Mouse (Mus musculus) brain, embryonic 14.5 days (tissue): Measurements from ENCODE around the gene Cdhr5. TPM values are rescaled to one million over a fixed set of nuclear protein-coding genes. Genes with fewer than 3 reads are reported as not detected.
"Not testable (repeated sequence)": the region's sequence is repeated elsewhere in the genome, so short reads cannot be mapped to it uniquely, and the experiment has no call there.

Experiments used
- DNase-seq: peaks from one replicate; pipeline ENCODE4 v3.0.0-alpha.2; 2011; ENCODE audit warnings: low read depth
- CTCF ChIP-seq: fragments of 200-500 bp; IDR thresholded peaks from 2 replicates; pipeline ENCODE4 v1.5.1; 2012; ENCODE audit warnings: inconsistent platforms, mild to moderate bottlenecking, moderate library complexity, borderline replicate concordance; ENCODE audit not compliant: insufficient read depth, insufficient read length; ENCODE audit errors: extremely low read depth
- POLR2A ChIP-seq: fragments of 200-500 bp; IDR thresholded peaks from 2 replicates; pipeline ENCODE4 v1.6.1; 2012; ENCODE audit warnings: mild to moderate bottlenecking, inconsistent platforms, borderline replicate concordance; ENCODE audit not compliant: poor library complexity, insufficient read depth, insufficient read length, severe bottlenecking; ENCODE audit errors: extremely low read depth
- polyA plus RNA-seq: library from polyadenylated mRNA; depleted of rRNA; stranded (reverse); fragments of >200 nt; gene quantifications from 2 replicates; pipeline ENCODE4 v1.2.3, GENCODE M21; 2012

Gene Cdhr5
- polyA plus RNA-seq, 1 experiment, result 0.04 TPM

DNA sequence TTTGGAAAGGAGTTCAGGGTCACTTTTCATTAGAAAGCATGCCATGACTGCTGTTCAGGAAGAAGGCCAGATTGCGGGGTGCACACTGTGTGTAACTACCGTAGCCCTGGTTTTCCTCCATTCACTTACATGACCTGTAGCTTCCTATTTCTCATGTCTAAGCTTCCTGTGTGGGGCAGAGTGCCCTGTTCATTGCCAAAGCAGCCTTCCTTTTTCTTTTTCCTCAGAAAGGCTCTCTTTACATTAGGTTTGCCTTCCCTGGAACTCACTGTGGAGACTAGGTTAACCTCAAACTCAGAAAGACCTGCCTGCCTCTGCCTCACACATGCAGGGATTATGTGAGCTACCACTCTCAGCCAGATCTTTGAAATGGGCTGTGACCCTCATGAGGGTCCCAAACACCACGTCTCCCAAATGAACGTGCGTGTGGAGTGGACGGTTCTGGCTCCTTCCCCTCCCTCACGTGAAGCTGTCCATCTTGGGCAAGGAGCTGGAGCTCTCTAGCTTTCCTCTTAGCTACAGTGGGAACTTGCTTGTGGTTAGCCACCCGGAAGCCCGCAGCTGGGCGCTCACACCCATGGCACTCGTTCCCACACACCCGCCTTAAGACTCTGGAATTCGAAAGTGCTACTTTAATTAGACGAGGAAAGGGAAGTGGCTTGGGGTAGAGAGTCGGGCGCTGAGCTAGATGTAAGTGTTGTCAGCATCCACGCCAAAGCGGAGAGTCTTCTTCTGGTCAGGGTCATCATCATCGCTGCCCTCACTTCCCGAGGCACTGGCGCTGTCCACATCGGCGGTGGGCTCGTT, 7.9 kb downstream of the Cdhr5 start:
- TF ChIP-seq POLR2A, result no peak
- TF ChIP-seq CTCF, result no peak
- DNase-seq, result no peak

DNA sequence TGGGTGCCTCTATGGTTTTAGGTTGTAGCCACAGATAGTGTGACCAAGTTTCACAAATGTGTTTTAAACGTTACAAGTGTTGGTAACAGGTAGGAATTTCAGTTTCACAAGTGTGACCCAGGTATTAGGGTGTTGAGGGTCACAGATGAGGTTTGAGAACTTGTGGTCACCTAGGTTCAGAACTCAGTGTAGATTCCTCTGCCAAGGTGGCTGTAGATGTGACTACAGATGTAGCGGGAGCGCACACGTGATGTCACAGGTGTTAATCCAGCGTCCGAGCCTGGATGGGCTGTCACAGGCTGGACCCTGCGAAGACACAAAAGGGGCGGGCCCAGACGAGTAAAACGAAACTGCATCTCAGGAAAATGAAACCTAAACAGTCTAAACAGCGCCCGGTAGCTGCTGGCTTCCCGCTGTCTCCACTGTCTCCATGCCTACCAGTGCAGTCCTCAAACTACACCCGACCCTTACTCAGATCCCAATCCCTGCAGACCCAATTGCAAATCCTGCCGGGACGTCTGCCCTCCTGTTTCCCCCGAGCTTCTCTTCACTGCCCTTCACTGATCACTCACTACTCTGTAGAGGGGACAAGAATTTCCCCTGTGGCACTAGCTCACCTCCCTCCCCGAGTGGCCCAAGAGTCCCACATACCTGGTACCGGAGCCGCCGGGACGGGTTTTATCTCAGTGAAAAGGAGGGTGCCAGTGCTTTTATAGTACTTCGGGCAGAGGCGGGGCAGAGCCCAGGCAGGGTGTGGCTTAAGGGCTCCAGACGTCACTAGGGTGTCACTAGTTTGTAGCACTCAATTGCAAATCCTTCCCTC, 10.6 kb downstream of the Cdhr5 start, which contains the start of gene Irf7:
Gene Irf7 (minus strand): TSS at position 743 of the 823 bp plus-strand sequence.
- peak; percentile 22 for DNase-seq
- no peak for TF ChIP-seq CTCF

DNA sequence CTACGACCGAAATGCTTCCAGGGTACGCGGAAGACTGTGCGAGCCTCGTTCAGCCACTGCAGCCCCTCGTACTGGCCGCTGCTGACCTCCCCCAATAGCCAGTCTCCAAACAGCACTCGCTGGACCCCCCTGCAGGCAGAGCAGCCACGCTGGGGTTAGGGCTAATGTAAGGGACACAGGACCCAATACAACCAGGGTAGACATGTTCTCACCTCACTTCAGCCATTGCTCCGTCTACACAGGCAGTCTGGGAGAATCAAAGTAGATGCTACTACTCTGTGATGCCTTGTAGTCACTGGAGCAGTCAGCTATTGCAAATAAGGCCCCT, 11.2 kb downstream of the Cdhr5 start:
- no peak for TF ChIP-seq CTCF
- no peak for TF ChIP-seq POLR2A
- DNase-seq, result no peak

DNA sequence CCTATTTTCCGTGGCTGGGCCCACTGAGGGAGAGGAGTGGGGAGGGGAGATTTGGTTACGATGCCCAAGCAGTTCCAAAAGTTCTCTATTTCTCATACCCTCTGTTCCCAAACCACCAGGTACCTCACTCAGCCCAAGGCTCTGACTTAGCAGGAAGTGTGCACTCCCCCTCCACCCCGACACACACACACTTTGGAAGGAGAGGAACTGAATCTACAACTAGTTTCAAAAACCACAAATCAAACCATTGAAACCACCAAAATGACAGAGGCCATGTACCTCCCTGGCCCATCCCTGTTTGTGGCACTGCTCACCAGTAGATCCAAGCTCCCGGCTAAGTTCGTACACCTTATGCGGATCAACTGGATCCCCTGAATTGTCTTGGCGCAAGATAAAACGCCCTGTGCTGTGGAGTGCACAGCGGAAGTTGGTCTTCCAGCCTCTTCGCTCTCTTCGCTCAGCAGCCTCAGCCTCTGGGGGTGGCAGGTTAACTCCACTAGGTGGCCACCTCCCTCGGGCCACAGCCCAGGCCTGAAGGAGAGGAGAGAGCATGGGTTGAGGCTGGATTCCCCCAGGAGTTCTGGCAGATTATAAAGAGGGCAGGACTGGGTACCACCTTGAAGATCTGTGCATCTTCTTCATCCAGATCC, 11.7 kb downstream of the Cdhr5 start:
- TF ChIP-seq POLR2A, result no peak
- TF ChIP-seq CTCF, result peak; percentile 49; the same call in 1 of the 2 replicates

DNA sequence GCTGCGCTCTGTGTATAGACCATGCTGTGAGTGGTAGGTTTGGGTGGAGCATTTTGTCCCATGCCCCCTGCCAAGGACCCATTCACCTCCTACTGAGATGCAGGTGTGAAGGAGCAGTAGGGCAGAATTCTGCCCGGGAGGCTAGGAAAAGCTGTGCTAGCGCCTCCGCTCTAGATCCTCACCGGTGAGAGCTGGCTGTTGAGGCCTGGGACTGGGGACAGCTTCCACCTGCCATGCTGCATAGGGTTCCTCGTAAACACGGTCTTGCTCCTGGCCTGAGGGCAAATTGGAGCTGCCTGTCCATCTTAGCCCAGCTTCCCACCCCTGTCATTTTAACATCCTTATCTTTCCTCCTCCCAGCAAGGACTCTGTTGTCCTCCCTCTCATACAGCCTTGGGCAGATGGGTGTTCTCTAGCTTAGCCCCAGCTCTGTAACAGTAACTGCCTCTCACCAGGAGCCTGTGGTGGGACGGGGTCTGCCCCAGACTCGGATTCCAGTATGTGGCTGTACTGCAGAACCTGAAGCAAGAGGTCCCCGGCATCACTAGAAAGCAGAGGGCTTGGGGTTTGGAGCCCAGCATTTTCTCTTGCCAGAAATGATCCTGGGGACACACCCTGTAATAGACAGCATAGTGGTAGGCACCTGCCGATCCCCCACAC, 12.4 kb downstream of the Cdhr5 start:
- TF ChIP-seq POLR2A, result no peak
- no peak for TF ChIP-seq CTCF
- no peak for DNase-seq

More for the DNA sequence above, 11.7 kb downstream of the Cdhr5 start:
- peak; percentile 27 for DNase-seq

DNA sequence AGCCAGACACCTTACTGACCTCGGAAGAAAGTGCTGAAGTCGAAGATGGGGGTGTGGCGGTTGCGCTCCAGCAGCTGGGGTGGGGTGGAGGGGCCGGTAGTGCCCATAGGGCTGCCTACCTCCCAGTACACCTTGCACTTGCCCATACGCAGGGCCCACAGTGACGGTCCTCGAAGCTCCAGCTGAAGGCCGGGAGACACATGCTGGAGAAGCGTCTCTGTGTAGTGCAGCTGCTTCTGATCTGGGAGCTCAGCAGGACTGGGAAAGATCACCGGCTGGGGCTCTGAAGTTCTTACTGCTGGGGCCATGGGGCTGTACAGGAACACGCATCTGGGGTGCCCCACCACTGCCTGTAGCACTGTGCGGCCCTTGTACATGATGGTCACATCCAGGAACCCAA, 12.9 kb downstream of the Cdhr5 start:
- DNase-seq, result no peak
- TF ChIP-seq POLR2A (no peak), CTCF (no peak)

DNA sequence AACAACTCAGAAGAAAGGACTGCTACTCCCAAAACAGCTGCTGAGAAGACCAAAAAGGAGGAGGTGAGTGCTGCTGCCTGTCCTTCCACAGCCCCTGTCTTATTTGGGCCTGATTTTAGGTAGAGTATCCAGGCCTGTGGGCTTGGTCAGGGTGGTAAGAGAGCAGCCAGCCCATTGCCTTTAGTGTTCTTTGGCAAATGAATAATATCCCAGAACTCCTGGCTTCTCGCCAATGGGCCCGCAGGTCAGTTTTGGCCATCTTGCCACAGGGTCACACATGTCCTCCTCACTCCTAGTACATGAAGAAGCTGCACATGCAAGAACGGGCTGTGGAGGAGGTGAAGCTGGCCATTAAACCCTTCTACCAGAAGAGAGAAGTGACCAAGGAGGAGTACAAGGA, 15.1 kb downstream of the Cdhr5 start:
- TF ChIP-seq CTCF (no peak), POLR2A (no peak)
- no peak for DNase-seq

DNA sequence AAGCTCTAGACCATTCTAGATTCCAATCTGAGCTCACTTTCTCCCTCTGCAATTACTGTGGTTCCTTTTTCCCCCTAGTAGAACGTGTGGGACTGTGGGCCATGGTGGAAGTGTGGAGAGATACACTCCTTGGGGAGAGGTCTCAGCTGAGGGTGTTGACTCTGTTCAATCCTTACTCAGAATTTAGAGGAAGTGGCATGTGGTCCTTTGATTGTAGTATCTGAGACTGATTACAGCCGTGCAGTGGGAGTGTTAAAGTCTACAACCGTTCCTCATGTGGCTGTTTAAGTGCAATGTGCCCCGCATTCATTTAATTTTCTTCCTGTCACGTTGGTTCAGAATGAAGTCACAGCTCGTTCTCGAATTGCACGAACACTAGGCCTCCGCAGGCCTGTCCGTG, 20.4 kb downstream of the Cdhr5 start:
- TF ChIP-seq POLR2A, result no peak
- TF ChIP-seq CTCF, result no peak

DNA sequence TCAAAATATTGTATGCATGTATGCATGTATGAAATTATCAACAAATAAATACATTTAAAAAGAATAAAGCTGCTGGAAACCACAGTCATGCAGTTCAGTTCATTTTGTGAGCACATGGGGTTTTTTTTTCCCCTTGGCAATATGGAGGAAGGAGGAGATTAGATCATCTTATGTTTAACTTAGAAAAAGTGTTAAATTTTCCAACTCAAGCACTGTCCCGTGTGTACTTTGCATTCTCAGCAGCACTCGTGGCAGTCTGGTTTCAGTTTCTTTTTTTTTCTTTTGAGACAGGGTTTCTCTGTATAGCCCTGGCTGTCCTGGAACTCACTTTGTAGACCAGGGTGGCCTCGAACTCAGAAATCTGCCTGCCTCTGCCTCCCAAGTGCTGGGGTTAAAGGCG, 26.1 kb downstream of the Cdhr5 start:
- not testable (repeated sequence) for DNase-seq

More for the DNA sequence above, 20.4 kb downstream of the Cdhr5 start:
- no peak for DNase-seq

DNA sequence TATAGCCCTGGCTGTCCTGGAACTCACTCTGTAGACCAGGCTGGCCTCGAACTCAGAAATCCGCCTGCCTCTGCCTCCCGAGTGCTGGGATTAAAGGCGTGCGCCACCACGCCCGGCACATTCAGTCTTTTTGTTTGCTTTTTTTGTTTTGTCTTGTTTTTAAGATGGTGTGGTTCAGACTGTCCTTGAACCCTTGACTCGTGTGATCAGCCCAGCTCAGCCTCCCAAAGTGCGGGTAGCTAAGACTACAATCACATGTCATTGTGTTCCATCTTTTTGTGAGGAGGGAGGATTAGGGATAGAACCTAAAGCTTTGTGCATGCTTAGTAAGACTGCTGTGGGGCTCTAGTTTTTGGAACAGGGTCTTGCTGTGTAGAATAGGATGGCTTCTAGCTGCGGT, 45.0 kb downstream of the Cdhr5 start:
- TF ChIP-seq POLR2A (no peak), CTCF (no peak)
- no peak for DNase-seq

DNA sequence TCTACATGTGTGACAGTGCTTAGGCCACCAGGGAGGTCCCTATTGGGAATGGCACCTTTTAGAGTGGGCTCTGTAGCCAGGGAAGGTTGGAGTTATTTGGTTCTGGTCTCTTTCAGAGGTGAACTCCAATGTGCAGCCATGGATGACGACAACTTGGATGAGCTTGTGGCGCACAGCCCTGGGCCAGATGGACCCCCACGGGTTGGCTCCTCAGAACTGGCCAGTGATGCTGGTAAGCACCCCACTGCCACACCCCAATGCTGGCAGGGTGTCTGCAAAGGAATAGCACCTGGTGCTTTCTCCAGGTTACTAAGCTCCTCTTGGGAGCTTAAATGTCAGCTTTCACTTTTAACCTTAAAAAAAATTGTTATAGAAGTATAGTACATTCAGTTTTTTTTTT, 45.5 kb downstream of the Cdhr5 start:
- TF ChIP-seq CTCF (no peak), POLR2A (no peak)
- DNase-seq, result no peak
